Mouse (Mus musculus): ENCODE data around the gene Tada3. TPM values are rescaled to one million over a fixed set of nuclear protein-coding genes. Genes with fewer than 3 reads are reported as not detected.
A peak's percentile ranks its signal among the peaks of the same experiment; 100 is the strongest.

Gene Tada3
- polyA plus RNA-seq, 1 experiment = 21.6 TPM

- Histone ChIP-seq H3K27ac (ENCODE audit: control insufficient read depth, insufficient read depth, low read depth, low read length, poor library complexity) (no peak overlapping the region), H3K4me3 (replicated peaks; ENCODE audit: control insufficient read depth, low read depth, low read length) (no peak overlapping the region), H3K4me1 (ENCODE audit: control insufficient read depth, insufficient read depth, low read length) (peaks cover 2% of the 10 kb centered on the region; the same call in 1 of the 2 replicates)
- WGBS = 58% methylated on average over 5 of the region's 5 CpGs
- TF ChIP-seq POLR2A (IDR thresholded peaks at IDR 0.05; ENCODE audit: borderline replicate concordance, control insufficient read depth, low read depth, low read length) (no peak), CTCF (IDR thresholded peaks at IDR 0.05; ENCODE audit: control insufficient read depth, insufficient read depth, low read length) (no peak)
Measured at GRCm38 (mm10) chr6:113416416-113416815, 38.7 kb upstream of the Tada3 start.

GRCm38 (mm10) chr6:113410001-113410400 lies 32.3 kb upstream of the Tada3 start:
- no peak overlapping the region for H3K27ac ChIP-seq (ENCODE audit: control insufficient read depth, insufficient read depth, low read depth, low read length, poor library complexity)
- H3K4me3 ChIP-seq (replicated peaks; ENCODE audit: control insufficient read depth, low read depth, low read length) = no peak overlapping the region
- TF ChIP-seq POLR2A (IDR thresholded peaks at IDR 0.05; ENCODE audit: borderline replicate concordance, control insufficient read depth, low read depth, low read length) = no peak
- no peak for TF ChIP-seq CTCF (IDR thresholded peaks at IDR 0.05; ENCODE audit: control insufficient read depth, insufficient read depth, low read length)
- WGBS = 89% methylated on average over 1 of the region's 1 CpGs
- H3K4me1 ChIP-seq (ENCODE audit: control insufficient read depth, insufficient read depth, low read length) = no peaks in the 10 kb centered on the region

- Histone ChIP-seq H3K27ac (ENCODE audit: control insufficient read depth, insufficient read depth, low read depth, low read length, poor library complexity) (no peak overlapping the region), H3K4me3 (replicated peaks; ENCODE audit: control insufficient read depth, low read depth, low read length) (no peak overlapping the region), H3K4me1 (ENCODE audit: control insufficient read depth, insufficient read depth, low read length) (no peaks in the 10 kb centered on the region)
- 83% methylated on average over 9 of the region's 9 CpGs for WGBS
- TF ChIP-seq POLR2A (IDR thresholded peaks at IDR 0.05; ENCODE audit: borderline replicate concordance, control insufficient read depth, low read depth, low read length) (no peak), CTCF (IDR thresholded peaks at IDR 0.05; ENCODE audit: control insufficient read depth, insufficient read depth, low read length) (peak; percentile 55)
Measured at GRCm38 (mm10) chr6:113406683-113407082, 29.0 kb upstream of the Tada3 start.

- H3K27ac ChIP-seq (ENCODE audit: control insufficient read depth, insufficient read depth, low read depth, low read length, poor library complexity) = no peak overlapping the region
- H3K4me3 ChIP-seq (replicated peaks; ENCODE audit: control insufficient read depth, low read depth, low read length) = no peak overlapping the region
- TF ChIP-seq CTCF (IDR thresholded peaks at IDR 0.05; ENCODE audit: control insufficient read depth, insufficient read depth, low read length) = no peak
- TF ChIP-seq POLR2A (IDR thresholded peaks at IDR 0.05; ENCODE audit: borderline replicate concordance, control insufficient read depth, low read depth, low read length) = no peak
- 84% methylated on average over 6 of the region's 6 CpGs for WGBS
- H3K4me1 ChIP-seq (ENCODE audit: control insufficient read depth, insufficient read depth, low read length) = no peaks in the 10 kb centered on the region
Measured at GRCm38 (mm10) chr6:113405483-113405882, 27.8 kb upstream of the Tada3 start.

- no peak overlapping the region for H3K27ac ChIP-seq (ENCODE audit: control insufficient read depth, insufficient read depth, low read depth, low read length, poor library complexity)
- 88% methylated on average over 12 of the region's 12 CpGs for WGBS
- TF ChIP-seq CTCF (IDR thresholded peaks at IDR 0.05; ENCODE audit: control insufficient read depth, insufficient read depth, low read length) (no peak), POLR2A (IDR thresholded peaks at IDR 0.05; ENCODE audit: borderline replicate concordance, control insufficient read depth, low read depth, low read length) (no peak)
- H3K4me3 ChIP-seq (replicated peaks; ENCODE audit: control insufficient read depth, low read depth, low read length) = no peak overlapping the region
- H3K4me1 ChIP-seq (ENCODE audit: control insufficient read depth, insufficient read depth, low read length) = no peaks in the 10 kb centered on the region
Measured at GRCm38 (mm10) chr6:113404649-113405448, 27.2 kb upstream of the Tada3 start.

- no peak for TF ChIP-seq CTCF (IDR thresholded peaks at IDR 0.05; ENCODE audit: control insufficient read depth, insufficient read depth, low read length)
- TF ChIP-seq POLR2A (IDR thresholded peaks at IDR 0.05; ENCODE audit: borderline replicate concordance, control insufficient read depth, low read depth, low read length) = no peak
- 87% methylated on average over 13 of the region's 13 CpGs for WGBS
- Histone ChIP-seq H3K27ac (ENCODE audit: control insufficient read depth, insufficient read depth, low read depth, low read length, poor library complexity) (no peak overlapping the region), H3K4me3 (replicated peaks; ENCODE audit: control insufficient read depth, low read depth, low read length) (no peak overlapping the region), H3K4me1 (ENCODE audit: control insufficient read depth, insufficient read depth, low read length) (no peaks in the 10 kb centered on the region)
Measured at GRCm38 (mm10) chr6:113402094-113402493, 24.4 kb upstream of the Tada3 start.

GRCm38 (mm10) chr6:113396270-113397030 lies 18.8 kb upstream of the Tada3 start:
- 86% methylated on average over 10 of the region's 10 CpGs for WGBS
- no peak overlapping the region for H3K27ac ChIP-seq (ENCODE audit: control insufficient read depth, insufficient read depth, low read depth, low read length, poor library complexity)
- H3K4me3 ChIP-seq (replicated peaks; ENCODE audit: control insufficient read depth, low read depth, low read length) = no peak overlapping the region
- TF ChIP-seq CTCF (IDR thresholded peaks at IDR 0.05; ENCODE audit: control insufficient read depth, insufficient read depth, low read length) (no peak), POLR2A (IDR thresholded peaks at IDR 0.05; ENCODE audit: borderline replicate concordance, control insufficient read depth, low read depth, low read length) (no peak)
- no peaks in the 10 kb centered on the region; the same call in 1 of the 2 replicates for H3K4me1 ChIP-seq (ENCODE audit: control insufficient read depth, insufficient read depth, low read length)

GRCm38 (mm10) chr6:113395501-113395900 lies 17.8 kb upstream of the Tada3 start:
- WGBS = 90% methylated on average over 6 of the region's 6 CpGs
- Histone ChIP-seq H3K4me1 (ENCODE audit: control insufficient read depth, insufficient read depth, low read length) (no peaks in the 10 kb centered on the region; the same call in 1 of the 2 replicates), H3K4me3 (replicated peaks; ENCODE audit: control insufficient read depth, low read depth, low read length) (no peak overlapping the region), H3K27ac (ENCODE audit: control insufficient read depth, insufficient read depth, low read depth, low read length, poor library complexity) (no peak overlapping the region)
- TF ChIP-seq CTCF (IDR thresholded peaks at IDR 0.05; ENCODE audit: control insufficient read depth, insufficient read depth, low read length) (no peak), POLR2A (IDR thresholded peaks at IDR 0.05; ENCODE audit: borderline replicate concordance, control insufficient read depth, low read depth, low read length) (no peak)
